Mouse (Mus musculus) thymus, adult 2 months (tissue): ENCODE measurements around the gene Ints3. TPM values are rescaled to one million over a fixed set of nuclear protein-coding genes. Genes with fewer than 3 reads are reported as not detected.

ENCODE experiments used
- DNase-seq: peaks from one replicate; pipeline ENCODE4 v3.0.0; 2021
- H3K27ac ChIP-seq: fragments of 200-500 bp; 2 replicates; pipeline ENCODE4 v1.5.1; 2012; ENCODE audit warnings: low read length, control low read depth; ENCODE audit not compliant: control insufficient read depth, insufficient read depth
- H3K27me3 ChIP-seq: fragments of 200-500 bp; 2 replicates; pipeline ENCODE4 v1.6.1; 2012; ENCODE audit warnings: mild to moderate bottlenecking, low read length, moderate library complexity, mixed read lengths; ENCODE audit not compliant: control insufficient read depth, insufficient read depth
- H3K36me3 ChIP-seq: fragments of 200-500 bp; 2 replicates; pipeline ENCODE4 v1.6.1; 2012; ENCODE audit warnings: mild to moderate bottlenecking, low read length, moderate library complexity; ENCODE audit not compliant: control insufficient read depth, insufficient read depth
- H3K4me1 ChIP-seq: fragments of 200-500 bp; replicated peaks from 2 replicates; pipeline ENCODE4 v1.6.1; 2012; ENCODE audit warnings: low read length; ENCODE audit not compliant: control insufficient read depth, insufficient read depth
- H3K4me3 ChIP-seq: fragments of 200-500 bp; 2 replicates; pipeline ENCODE4 v1.5.1; 2012; ENCODE audit warnings: mild to moderate bottlenecking, low read length, control low read depth, moderate library complexity; ENCODE audit not compliant: control insufficient read depth, insufficient read depth
- CTCF ChIP-seq: fragments of 200-500 bp; IDR thresholded peaks from 2 replicates; pipeline ENCODE4 v1.5.1; 2012; ENCODE audit warnings: mild to moderate bottlenecking, control low read depth, low read length, moderate library complexity, borderline replicate concordance; ENCODE audit not compliant: control insufficient read depth, poor library complexity, insufficient read depth; ENCODE audit errors: extremely low read depth
- POLR2A ChIP-seq: fragments of 200-500 bp; IDR thresholded peaks from 2 replicates; pipeline ENCODE4 v1.6.1; 2012; ENCODE audit warnings: mild to moderate bottlenecking, low read length, control low read depth, moderate library complexity; ENCODE audit not compliant: control insufficient read depth, poor library complexity, insufficient read depth; ENCODE audit errors: extremely low read depth
- WGBS: fragments of 180-500 bp; shearing (Covaris S2); methylation state at CpG from one replicate; pipeline ENCODE4 v1.1.7; 2018; 5-methylcytosine and 5-hydroxymethylcytosine counted together
- polyA plus RNA-seq: library from polyadenylated mRNA; depleted of rRNA; stranded (reverse); fragments of >200 nt; gene quantifications from 2 replicates; pipeline ENCODE4 v1.2.3, GENCODE M21; 2012

Gene Ints3
- polyA plus RNA-seq, 1 experiment, result 46.2 TPM

DNA sequence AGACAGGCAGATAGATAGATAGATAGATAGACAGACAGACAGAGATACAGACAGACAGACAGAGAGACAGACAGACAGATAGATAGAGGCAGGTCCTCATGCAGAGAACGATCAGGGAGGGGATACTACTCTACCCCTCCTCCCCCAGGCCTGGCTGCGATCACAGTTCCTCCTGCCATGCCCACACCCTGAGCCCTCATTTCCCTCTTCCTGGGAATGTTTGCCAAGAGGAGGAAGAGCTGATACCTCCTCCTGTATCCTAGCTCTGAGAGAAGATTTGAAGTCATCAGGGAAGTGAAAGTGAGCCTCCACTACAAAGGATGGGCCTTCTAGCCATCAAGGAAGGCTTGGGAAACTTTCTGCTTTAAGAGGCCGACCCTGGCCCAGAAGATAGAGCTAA lies 37.8 kb downstream of the Ints3 start:
- no peak overlapping the region for H3K4me3 ChIP-seq
- TF ChIP-seq POLR2A, result no peak
- no peak for TF ChIP-seq CTCF
- no peak overlapping the region for H3K27ac ChIP-seq
- no peak for DNase-seq
- no peaks in the 10 kb centered on the region for H3K4me1 ChIP-seq
- 92% methylated on average over 3 of the region's 3 CpGs for WGBS
- H3K36me3 ChIP-seq, result peaks cover 39% of the 10 kb centered on the region
- H3K27me3 ChIP-seq, result no peaks in the 10 kb centered on the region

DNA sequence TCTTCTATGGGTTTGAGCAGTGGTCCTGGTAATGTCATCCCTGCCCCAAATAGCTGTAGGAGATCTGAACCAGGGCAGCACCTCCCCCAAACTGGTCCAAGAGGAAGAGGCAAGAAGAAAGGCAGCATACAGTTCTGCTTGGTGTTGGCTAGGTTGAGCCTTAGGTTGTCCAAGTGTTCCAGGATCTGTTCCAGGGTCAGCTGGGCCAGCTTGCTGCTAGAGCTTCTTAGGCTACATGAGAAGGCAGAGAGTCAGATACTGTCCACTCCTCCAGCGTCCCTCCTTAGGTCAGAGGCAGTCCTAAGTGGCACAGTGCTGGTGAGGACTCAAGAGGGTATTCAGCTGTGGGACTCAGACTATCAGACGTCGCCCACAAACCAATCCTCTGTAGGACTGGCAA lies 40.8 kb downstream of the Ints3 start:
- 100% methylated on average over 3 of the region's 3 CpGs for WGBS
- TF ChIP-seq CTCF (no peak), POLR2A (no peak)
- Histone ChIP-seq H3K27me3 (no peaks in the 10 kb centered on the region; the same call in 1 of the 2 replicates), H3K36me3 (peaks cover 27% of the 10 kb centered on the region), H3K4me1 (no peaks in the 10 kb centered on the region), H3K27ac (no peak overlapping the region), H3K4me3 (no peak overlapping the region)
- DNase-seq, result no peak

DNA sequence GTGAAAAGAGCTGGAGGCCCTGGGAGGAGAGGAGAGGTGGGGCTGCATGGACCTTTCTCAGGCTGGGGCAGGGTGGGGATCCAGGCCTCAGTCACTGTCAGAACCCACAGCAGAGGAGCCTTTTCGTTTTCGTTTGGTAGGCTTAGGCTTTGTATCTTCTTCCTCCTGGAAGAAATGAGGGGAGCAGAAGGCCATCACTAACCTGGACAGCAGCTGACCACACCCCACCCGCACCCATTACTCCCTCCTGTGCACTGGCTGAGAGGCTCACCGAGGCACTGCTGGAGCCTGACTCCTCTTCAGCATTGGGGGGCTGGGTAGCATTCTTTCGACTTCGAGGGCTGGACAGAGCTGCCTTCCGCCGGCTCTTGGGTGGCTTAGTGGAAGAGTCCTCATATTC lies 41.5 kb downstream of the Ints3 start:
- 95% methylated on average over 8 of the region's 8 CpGs for WGBS
- no peak for DNase-seq
- Histone ChIP-seq H3K4me3 (no peak overlapping the region), H3K36me3 (peaks cover 27% of the 10 kb centered on the region), H3K27ac (no peak overlapping the region), H3K27me3 (no peaks in the 10 kb centered on the region; the same call in 1 of the 2 replicates), H3K4me1 (no peaks in the 10 kb centered on the region)
- TF ChIP-seq CTCF (no peak), POLR2A (no peak)

DNA sequence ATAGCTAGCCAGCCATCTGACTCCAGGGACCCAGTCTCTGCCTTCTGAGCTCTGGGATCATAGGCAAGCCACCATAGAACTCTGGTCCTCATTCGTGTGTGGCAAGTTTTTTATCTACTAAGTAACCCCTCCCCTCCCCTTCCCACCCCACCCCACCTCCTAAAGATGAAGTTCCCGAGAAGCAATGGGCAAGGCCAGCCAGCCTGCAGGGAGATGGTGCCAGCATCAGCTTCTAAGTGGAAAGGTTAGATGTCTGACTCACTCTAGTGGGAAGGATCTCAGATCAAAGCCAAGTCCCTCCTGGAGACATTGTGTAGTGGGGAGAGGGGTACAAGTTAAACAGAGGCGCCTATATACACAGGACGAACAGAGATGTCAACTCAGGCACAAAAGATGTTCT lies 42.4 kb downstream of the Ints3 start:
- WGBS, result 93% methylated on average over 4 of the region's 4 CpGs
- H3K36me3 ChIP-seq, result peaks cover 25% of the 10 kb centered on the region
- no peak overlapping the region for H3K27ac ChIP-seq
- H3K27me3 ChIP-seq, result no peaks in the 10 kb centered on the region; the same call in 1 of the 2 replicates
- DNase-seq, result no peak
- H3K4me3 ChIP-seq, result no peak overlapping the region
- H3K4me1 ChIP-seq, result no peaks in the 10 kb centered on the region
- TF ChIP-seq POLR2A (no peak), CTCF (no peak)

DNA sequence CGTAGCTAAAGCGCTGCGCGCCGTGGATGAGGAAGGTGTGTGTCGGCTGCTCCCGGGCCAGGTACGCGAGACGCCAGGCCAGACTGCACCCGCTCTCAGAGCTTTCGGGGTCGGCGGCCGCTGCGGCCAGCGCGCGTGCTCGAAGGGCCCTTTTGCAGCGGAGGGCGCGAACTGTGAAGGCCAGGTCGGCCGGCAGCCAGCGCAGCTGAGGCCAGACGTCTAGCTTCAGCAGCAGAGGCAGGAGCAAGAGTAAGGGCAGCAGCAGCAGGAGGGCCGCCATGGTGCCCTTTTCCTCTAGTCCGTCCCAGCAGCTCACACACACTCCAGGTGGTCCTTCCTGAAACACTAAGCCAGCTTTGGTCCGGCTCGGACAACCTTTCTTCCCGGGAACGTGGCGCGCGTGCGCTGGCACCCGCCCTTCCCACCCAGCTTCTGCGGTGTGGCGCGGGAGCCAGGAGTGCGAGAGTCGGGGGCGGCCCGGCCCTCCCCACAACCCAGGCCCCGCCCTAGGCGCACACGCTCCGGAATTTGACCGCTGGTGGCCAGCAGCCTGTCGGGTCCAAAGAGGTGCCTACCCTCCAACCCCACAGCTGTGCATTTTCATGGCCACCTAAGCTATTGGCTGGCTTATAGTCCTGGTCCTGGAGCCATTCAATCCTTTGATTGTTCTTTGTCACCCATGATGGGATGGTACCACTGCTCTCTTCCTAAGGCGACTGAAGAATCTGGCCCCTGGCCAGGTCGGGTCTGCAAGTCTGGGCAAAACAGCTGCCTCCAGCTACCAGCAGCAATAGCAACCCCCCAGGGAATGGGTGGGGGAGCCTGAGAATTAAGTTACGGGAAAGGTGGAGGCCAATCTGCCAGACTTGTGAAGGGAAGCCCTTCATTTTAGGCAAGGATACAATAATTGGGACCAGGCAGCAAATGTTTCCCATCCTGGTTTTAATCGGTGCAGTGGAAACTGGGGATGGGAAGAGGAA lies 43.6 kb downstream of the Ints3 start, which contains the start of gene Slc27a3:
TSS of gene Slc27a3 (minus strand) at position 428 of the 980 bp plus-strand sequence.
- H3K27me3 ChIP-seq, result no peaks in the 10 kb centered on the region; the same call in 1 of the 2 replicates
- H3K4me3 ChIP-seq, result peak within 1 kb of the TSS; percentile 0
- no peak within 1 kb of the TSS for H3K27ac ChIP-seq
- WGBS, result 4% methylated on average over 55 of the region's 55 CpGs
- no peak for DNase-seq
- no peak for TF ChIP-seq CTCF
- no peak for TF ChIP-seq POLR2A
- peaks cover 22% of the 10 kb centered on the region for H3K36me3 ChIP-seq
- no peaks in the 10 kb centered on the region for H3K4me1 ChIP-seq

DNA sequence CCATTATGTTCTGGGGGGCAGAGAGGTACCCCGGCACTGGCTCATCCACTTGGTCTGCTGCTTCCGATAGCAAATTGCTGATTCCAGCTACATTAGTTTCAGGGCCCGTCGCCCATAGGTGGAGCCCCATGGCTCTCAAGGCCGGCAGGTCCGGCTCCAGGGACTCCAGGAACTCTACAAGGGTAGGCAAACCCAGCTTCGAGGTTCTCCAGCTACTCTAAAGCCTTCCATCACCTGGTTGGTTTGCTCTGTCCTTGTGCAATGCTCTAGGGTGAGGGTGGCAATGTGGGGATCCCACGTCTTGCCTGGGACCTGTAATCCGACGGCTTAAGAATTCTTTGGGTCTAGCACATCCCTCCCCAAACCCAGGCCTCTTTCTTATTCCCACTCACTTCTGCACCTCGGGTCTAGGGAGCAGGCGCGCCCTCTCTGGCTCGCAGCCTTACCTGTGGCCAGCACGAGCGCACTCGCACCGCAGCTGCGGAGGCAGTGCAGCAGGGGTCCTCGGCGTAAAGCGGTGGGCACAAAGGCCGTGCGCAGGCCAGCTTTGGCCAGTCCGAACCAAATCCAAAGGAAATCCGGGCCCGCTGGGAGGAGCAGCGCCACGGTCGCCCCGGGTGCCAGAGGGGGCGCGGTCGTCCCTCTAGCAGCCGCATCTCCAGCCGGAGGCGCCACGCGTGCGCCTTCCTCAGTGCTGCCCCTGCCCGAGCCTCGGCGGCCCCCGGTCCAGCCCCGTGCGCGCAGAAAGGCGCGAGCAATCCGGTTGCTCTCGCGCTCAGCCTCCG lies 44.5 kb downstream of the Ints3 start:
- 0 out of 2 replicates have a peak, but pooled peaks have one; percentile 8 for TF ChIP-seq CTCF
- TF ChIP-seq POLR2A, result no peak
- DNase-seq, result no peak
- WGBS, result 12% methylated on average over 53 of the region's 53 CpGs
- Histone ChIP-seq H3K4me1 (no peaks in the 10 kb centered on the region), H3K4me3 (peak overlapping the region; percentile 0; the same call in 1 of the 2 replicates), H3K36me3 (peaks cover 17% of the 10 kb centered on the region), H3K27me3 (no peaks in the 10 kb centered on the region; the same call in 1 of the 2 replicates), H3K27ac (no peak overlapping the region)
